Mouse (Mus musculus) midbrain, embryonic 12.5 days (tissue): Measurements from ENCODE around the gene Psmb6. TPM values are rescaled to one million over a fixed set of nuclear protein-coding genes. Genes with fewer than 3 reads are reported as not detected.
"Not testable (repeated sequence)": the region's sequence is repeated elsewhere in the genome, so short reads cannot be mapped to it uniquely, and the experiment has no call there.

Experiments used
- ATAC-seq: fragments of 200-750 bp; cut with Nextera tagmentation; 2 replicates; pipeline ENCODE4 v1.8.0; 2017; ENCODE audit warnings: low read depth, moderate TSS enrichment, moderate library complexity; ENCODE audit not compliant: low FRiP score
- H3K27ac ChIP-seq: fragments of 300-500 bp; sonication (generic); replicated peaks from 2 replicates; pipeline ENCODE4 v1.5.1; 2016; ENCODE audit warnings: mild to moderate bottlenecking
- H3K27me3 ChIP-seq: fragments of 300-500 bp; sonication (generic); 2 replicates; pipeline ENCODE4 v1.6.1; 2016; ENCODE audit warnings: mild to moderate bottlenecking
- H3K36me3 ChIP-seq: fragments of 300-500 bp; sonication (generic); 2 replicates; pipeline ENCODE4 v1.6.1; 2016
- H3K4me1 ChIP-seq: fragments of 300-500 bp; sonication (generic); 2 replicates; pipeline ENCODE4 v1.6.1; 2016
- H3K4me2 ChIP-seq: fragments of 300-500 bp; sonication (generic); replicated peaks from 2 replicates; pipeline ENCODE4 v1.6.1; 2016; ENCODE audit warnings: mild to moderate bottlenecking, moderate library complexity
- H3K4me3 ChIP-seq: fragments of 300-500 bp; sonication (generic); 2 replicates; pipeline ENCODE4 v1.5.1; 2016; ENCODE audit warnings: mild to moderate bottlenecking
- H3K9ac ChIP-seq: fragments of 300-500 bp; sonication (generic); replicated peaks from 2 replicates; pipeline ENCODE4 v1.6.1; 2016; ENCODE audit warnings: mild to moderate bottlenecking, moderate library complexity
- H3K9me3 ChIP-seq: fragments of 300-500 bp; sonication (generic); 2 replicates; pipeline ENCODE4 v1.6.1; 2016; ENCODE audit warnings: mild to moderate bottlenecking
- WGBS: fragments of 180-500 bp; shearing (Covaris S2); methylation state at CpG from one replicate; pipeline ENCODE4 v1.1.7; 2016; 5-methylcytosine and 5-hydroxymethylcytosine counted together
- polyA plus RNA-seq: library from polyadenylated mRNA; unstranded; fragments of >200 nt; fragmentation: Nextera tagmentation; extraction: Ambion mirVana; gene quantifications from 2 replicates; pipeline ENCODE4 v1.2.1, GENCODE M21; 2016

The Psmb6 gene
- polyA plus RNA-seq, 1 experiment from 2014 or later, result 783 TPM

- H3K4me3 ChIP-seq, result no peak overlapping the region
- no peak overlapping the region for H3K27ac ChIP-seq
- no peaks in the 10 kb centered on the region for H3K4me1 ChIP-seq
- no peak overlapping the region for H3K4me2 ChIP-seq
- peaks cover 7% of the 10 kb centered on the region for H3K27me3 ChIP-seq
- ATAC-seq, result no peak
- H3K36me3 ChIP-seq, result no peaks in the 10 kb centered on the region
- no peak overlapping the region for H3K9ac ChIP-seq
- WGBS, result 32% methylated on average over 7 of the region's 7 CpGs
- H3K9me3 ChIP-seq, result no peaks in the 10 kb centered on the region
Observed at GRCm38 (mm10) chr11:70553940-70554339, 28.8 kb downstream of the Psmb6 start.

GRCm38 (mm10) chr11:70557545-70557944 lies 32.4 kb downstream of the Psmb6 start:
- Histone ChIP-seq H3K4me1 (peaks cover 7% of the 10 kb centered on the region), H3K36me3 (no peaks in the 10 kb centered on the region), H3K27ac (no peak overlapping the region), H3K4me2 (no peak overlapping the region), H3K4me3 (no peak overlapping the region), H3K9me3 (no peaks in the 10 kb centered on the region), H3K9ac (no peak overlapping the region), H3K27me3 (peaks cover 7% of the 10 kb centered on the region)
- whole genome bisulfite sequencing, result 93% methylated on average over 9 of the region's 9 CpGs
- no peak for ATAC-seq

GRCm38 (mm10) chr11:70561937-70562286 lies 36.7 kb downstream of the Psmb6 start:
- Histone ChIP-seq H3K4me3 (peak overlapping the region; percentile 91), H3K9me3 (no peaks in the 10 kb centered on the region), H3K36me3 (no peaks in the 10 kb centered on the region), H3K27me3 (no peaks in the 10 kb centered on the region), H3K9ac (peak overlapping the region; percentile 87; the same call in 1 of the 2 replicates), H3K27ac (peak overlapping the region; percentile 85), H3K4me2 (peak overlapping the region; percentile 98), H3K4me1 (peaks cover 37% of the 10 kb centered on the region)
- WGBS, result 0% methylated on average over 2 of the region's 2 CpGs
- no peak for ATAC-seq

GRCm38 (mm10) chr11:70562287-70562994 lies 37.3 kb downstream of the Psmb6 start, which contains the start of gene Mink1:
Mink1 (plus strand) TSS chr11:70562881.
- under 1% methylated on average over 36 of the region's 57 CpGs for WGBS
- peak within 1 kb of the TSS; percentile 91 for H3K4me3 ChIP-seq

GRCm38 (mm10) chr11:70562995-70563469 lies 37.9 kb downstream of the Psmb6 start:
- Histone ChIP-seq H3K27ac (peak overlapping the region; percentile 85), H3K4me3 (peak overlapping the region; percentile 91), H3K36me3 (0 out of 2 replicates have a peak, but pooled peaks cover 4% of the 10 kb centered on the region), H3K4me2 (peak overlapping the region; percentile 98), H3K4me1 (peaks cover 37% of the 10 kb centered on the region), H3K9me3 (no peaks in the 10 kb centered on the region), H3K27me3 (no peaks in the 10 kb centered on the region), H3K9ac (peak overlapping the region; percentile 87)
- ATAC-seq, result no peak; the same call in none of the 2 replicates
- 0% methylated on average over 29 of the region's 31 CpGs for WGBS

More at GRCm38 (mm10) chr11:70562287-70562994, 37.3 kb downstream of the Psmb6 start, which contains the start of gene Mink1:
- no peaks in the 10 kb centered on the region for H3K27me3 ChIP-seq
- H3K9me3 ChIP-seq, result no peaks in the 10 kb centered on the region
- peaks cover 37% of the 10 kb centered on the region for H3K4me1 ChIP-seq
- peak within 1 kb of the TSS; percentile 85 for H3K27ac ChIP-seq
- H3K4me2 ChIP-seq, result peak within 1 kb of the TSS; percentile 98
- H3K9ac ChIP-seq, result peak within 1 kb of the TSS; percentile 87
- peak; percentile 94 for ATAC-seq
- no peaks in the 10 kb centered on the region for H3K36me3 ChIP-seq

GRCm38 (mm10) chr11:70563470-70564275 lies 38.5 kb downstream of the Psmb6 start:
- peaks cover 37% of the 10 kb centered on the region for H3K4me1 ChIP-seq
- no peak for ATAC-seq

GRCm38 (mm10) chr11:70564276-70564873 lies 39.2 kb downstream of the Psmb6 start:
- Histone ChIP-seq H3K27me3 (no peaks in the 10 kb centered on the region), H3K27ac (no peak overlapping the region), H3K4me3 (peak overlapping the region; percentile 91), H3K4me2 (peak overlapping the region; percentile 98), H3K9me3 (no peaks in the 10 kb centered on the region), H3K4me1 (peaks cover 37% of the 10 kb centered on the region), H3K36me3 (0 out of 2 replicates have a peak, but pooled peaks cover 4% of the 10 kb centered on the region), H3K9ac (peak overlapping the region; percentile 87; the same call in 1 of the 2 replicates)
- 42% methylated on average over 4 of the region's 4 CpGs for WGBS
- ATAC-seq, result no peak

More at GRCm38 (mm10) chr11:70563470-70564275, 38.5 kb downstream of the Psmb6 start:
- no peaks in the 10 kb centered on the region for H3K9me3 ChIP-seq
- 0 out of 2 replicates have a peak, but pooled peaks cover 4% of the 10 kb centered on the region for H3K36me3 ChIP-seq
- H3K9ac ChIP-seq, result peak overlapping the region; percentile 87
- H3K27me3 ChIP-seq, result no peaks in the 10 kb centered on the region
- peak overlapping the region; percentile 98 for H3K4me2 ChIP-seq
- 5% methylated on average over 25 of the region's 25 CpGs for WGBS
- H3K27ac ChIP-seq, result peak overlapping the region; percentile 85
- H3K4me3 ChIP-seq, result peak overlapping the region; percentile 91

- no peak overlapping the region for H3K27ac ChIP-seq
- 72% methylated on average over 7 of the region's 7 CpGs for WGBS
- H3K4me1 ChIP-seq, result peaks cover 37% of the 10 kb centered on the region
- no peak overlapping the region; the same call in 1 of the 2 replicates for H3K9ac ChIP-seq
- H3K4me3 ChIP-seq, result no peak overlapping the region
- H3K9me3 ChIP-seq, result no peaks in the 10 kb centered on the region
- 0 out of 2 replicates have a peak, but pooled peaks cover 4% of the 10 kb centered on the region for H3K36me3 ChIP-seq
- H3K27me3 ChIP-seq, result no peaks in the 10 kb centered on the region
- no peak for ATAC-seq
- H3K4me2 ChIP-seq, result no peak overlapping the region
Observed at GRCm38 (mm10) chr11:70566586-70566985, 41.4 kb downstream of the Psmb6 start.

GRCm38 (mm10) chr11:70570614-70571013 lies 45.4 kb downstream of the Psmb6 start:
- not testable (repeated sequence) for H3K9ac ChIP-seq, H3K9me3 ChIP-seq, ATAC-seq, H3K27ac ChIP-seq, H3K4me3 ChIP-seq, H3K27me3 ChIP-seq, H3K4me2 ChIP-seq, H3K36me3 ChIP-seq
- H3K4me1 ChIP-seq, result peaks cover 20% of the 10 kb centered on the region
- 91% methylated on average over 1 of the region's 1 CpGs for WGBS

GRCm38 (mm10) chr11:70571641-70572040 lies 46.5 kb downstream of the Psmb6 start:
- Histone ChIP-seq H3K4me1 (peaks cover 13% of the 10 kb centered on the region), H3K27me3 (no peaks in the 10 kb centered on the region), H3K4me3 (no peak overlapping the region), H3K9ac (no peak overlapping the region), H3K9me3 (no peaks in the 10 kb centered on the region), H3K4me2 (no peak overlapping the region), H3K36me3 (0 out of 2 replicates have a peak, but pooled peaks cover 4% of the 10 kb centered on the region), H3K27ac (no peak overlapping the region)
- no peak for ATAC-seq
- 91% methylated on average over 1 of the region's 1 CpGs for WGBS

- 69% methylated on average over 5 of the region's 5 CpGs for WGBS
Observed at GRCm38 (mm10) chr11:70572348-70572902, 47.3 kb downstream of the Psmb6 start.

More at GRCm38 (mm10) chr11:70572348-70572902, 47.3 kb downstream of the Psmb6 start:
- Histone ChIP-seq H3K9ac (no peak overlapping the region), H3K36me3 (0 out of 2 replicates have a peak, but pooled peaks cover 4% of the 10 kb centered on the region), H3K4me2 (no peak overlapping the region), H3K4me3 (no peak overlapping the region), H3K9me3 (no peaks in the 10 kb centered on the region), H3K27ac (no peak overlapping the region), H3K4me1 (peaks cover 18% of the 10 kb centered on the region), H3K27me3 (no peaks in the 10 kb centered on the region)
- ATAC-seq, result no peak
